Mouse (Mus musculus) heart, embryonic 10.5 days (tissue): ENCODE measurements around the gene Gm28729. TPM values are rescaled to one million over a fixed set of nuclear protein-coding genes. Genes with fewer than 3 reads are reported as not detected.
"Not testable (repeated sequence)": the region's sequence is repeated elsewhere in the genome, so short reads cannot be mapped to it uniquely, and the experiment has no call there.

Experiments
- DNase-seq: peaks from one replicate; pipeline ENCODE4 v3.0.0-alpha.2; 2017; ENCODE audit warnings: low spot score
- H3K27ac ChIP-seq: fragments of 300-500 bp; sonication (generic); 2 replicates; pipeline ENCODE4 v1.5.1; 2016; ENCODE audit warnings: mild to moderate bottlenecking
- H3K27me3 ChIP-seq: fragments of 300-500 bp; sonication (generic); 2 replicates; pipeline ENCODE4 v1.6.1; 2016; ENCODE audit warnings: mild to moderate bottlenecking; ENCODE audit not compliant: poor library complexity, insufficient read depth, severe bottlenecking
- H3K36me3 ChIP-seq: fragments of 300-500 bp; sonication (generic); 2 replicates; pipeline ENCODE4 v1.6.1; 2016; ENCODE audit warnings: mild to moderate bottlenecking, moderate library complexity
- H3K4me1 ChIP-seq: fragments of 300-500 bp; sonication (generic); 2 replicates; pipeline ENCODE4 v1.6.1; 2016; ENCODE audit warnings: mild to moderate bottlenecking
- H3K4me3 ChIP-seq: fragments of 300-500 bp; sonication (generic); 2 replicates; pipeline ENCODE4 v1.5.1; 2016; ENCODE audit warnings: mild to moderate bottlenecking, moderate library complexity
- H3K9me3 ChIP-seq: fragments of 300-500 bp; sonication (generic); 2 replicates; pipeline ENCODE4 v1.6.1; 2016; ENCODE audit warnings: mild to moderate bottlenecking, moderate library complexity
- WGBS: fragments of 180-500 bp; shearing (Covaris S2); methylation state at CpG from one replicate; pipeline ENCODE4 v1.1.7; 2016; 5-methylcytosine and 5-hydroxymethylcytosine counted together
- polyA plus RNA-seq: library from polyadenylated mRNA; unstranded; fragments of >200 nt; fragmentation: Nextera tagmentation; extraction: Ambion mirVana; gene quantifications from 2 replicates; pipeline ENCODE4 v1.2.1, GENCODE M21; 2016

Gm28729 gene
- polyA plus RNA-seq, 1 experiment from 2014 or later, result not detected

GRCm38 (mm10) chr9:96515737-96516136, 9.3 kb downstream of the Gm28729 start:
- H3K36me3 ChIP-seq, result no peaks in the 10 kb centered on the region
- DNase-seq, result no peak
- no peaks in the 10 kb centered on the region for H3K27me3 ChIP-seq
- 80% methylated on average over 5 of the region's 5 CpGs for WGBS
- no peak overlapping the region for H3K4me3 ChIP-seq
- peaks cover 8% of the 10 kb centered on the region; the same call in 1 of the 2 replicates for H3K4me1 ChIP-seq
- H3K27ac ChIP-seq, result no peak overlapping the region
- no peaks in the 10 kb centered on the region for H3K9me3 ChIP-seq

- Histone ChIP-seq H3K27me3 (no peaks in the 10 kb centered on the region), H3K4me1 (peaks cover 8% of the 10 kb centered on the region; the same call in 1 of the 2 replicates), H3K9me3 (no peaks in the 10 kb centered on the region), H3K4me3 (no peak overlapping the region), H3K36me3 (no peaks in the 10 kb centered on the region), H3K27ac (no peak overlapping the region)
- WGBS, result 53% methylated on average over 5 of the region's 5 CpGs
- no peak for DNase-seq
These were observed 10.8 kb downstream of the Gm28729 start for GRCm38 (mm10) chr9:96514278-96514677.

DNA sequence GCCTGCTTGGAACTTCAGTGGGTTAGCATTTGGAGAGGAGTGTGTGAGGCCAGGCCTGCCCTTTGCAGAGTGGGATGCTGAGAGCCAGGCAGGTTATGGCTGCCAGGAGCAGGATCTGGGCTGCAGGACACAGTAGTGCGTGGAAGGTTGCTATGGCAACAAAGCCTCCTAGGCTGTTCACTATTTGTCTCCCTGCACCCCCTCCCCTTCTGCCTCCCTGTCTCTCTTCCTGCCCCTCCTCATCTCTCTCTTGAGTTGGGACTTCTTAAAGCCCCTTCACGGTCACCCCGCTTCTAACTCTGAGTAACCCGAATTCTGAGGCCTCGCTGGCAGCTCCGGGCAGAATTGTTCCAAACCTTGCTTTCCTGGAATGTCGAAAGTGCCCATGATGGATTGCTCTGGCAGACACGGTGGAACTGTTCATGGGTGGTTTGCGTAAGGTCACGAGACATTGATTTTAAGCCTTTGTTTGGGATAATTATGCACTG, 19.0 kb downstream of the Gm28729 start:
- Histone ChIP-seq H3K4me3 (no peak overlapping the region), H3K9me3 (no peaks in the 10 kb centered on the region), H3K4me1 (peaks cover 15% of the 10 kb centered on the region), H3K36me3 (no peaks in the 10 kb centered on the region), H3K27ac (no peak overlapping the region), H3K27me3 (no peaks in the 10 kb centered on the region)
- no peak for DNase-seq
- 50% methylated on average over 10 of the region's 10 CpGs for WGBS

DNA sequence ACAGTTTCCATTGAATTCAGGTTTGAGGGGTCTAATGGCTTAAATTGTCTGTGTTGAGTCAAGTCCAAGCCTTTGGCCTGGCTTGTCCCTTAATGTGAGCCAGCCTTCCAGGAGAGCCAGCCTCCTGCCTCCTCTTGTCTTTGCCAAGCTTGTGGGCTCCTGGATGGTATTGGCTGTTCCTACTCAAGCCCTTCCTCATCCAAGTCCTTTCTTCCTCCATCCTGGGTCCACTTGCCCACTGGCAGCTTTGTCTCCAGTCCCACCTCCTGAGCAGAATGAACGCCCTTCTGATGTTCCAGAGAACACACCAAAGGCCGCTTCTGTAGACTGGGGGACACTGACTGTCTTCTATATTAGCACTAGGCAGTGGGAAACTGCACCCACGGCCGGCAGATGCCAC, 19.9 kb downstream of the Gm28729 start:
- Histone ChIP-seq H3K36me3 (no peaks in the 10 kb centered on the region), H3K4me3 (no peak overlapping the region), H3K27ac (no peak overlapping the region), H3K27me3 (no peaks in the 10 kb centered on the region), H3K9me3 (no peaks in the 10 kb centered on the region), H3K4me1 (peaks cover 18% of the 10 kb centered on the region)
- WGBS, result 86% methylated on average over 4 of the region's 4 CpGs
- DNase-seq, result no peak

- DNase-seq, result no peak
- H3K27ac ChIP-seq, result no peak overlapping the region
These were observed 20.8 kb downstream of the Gm28729 start for GRCm38 (mm10) chr9:96504116-96504895.

GRCm38 (mm10) chr9:96502856-96503610, 22.0 kb downstream of the Gm28729 start:
- H3K9me3 ChIP-seq, result no peaks in the 10 kb centered on the region
- H3K27ac ChIP-seq, result no peak overlapping the region
- no peak overlapping the region for H3K4me3 ChIP-seq
- H3K36me3 ChIP-seq, result no peaks in the 10 kb centered on the region
- DNase-seq, result no peak
- no peaks in the 10 kb centered on the region for H3K27me3 ChIP-seq
- whole genome bisulfite sequencing, result 76% methylated on average over 6 of the region's 6 CpGs
- H3K4me1 ChIP-seq, result peaks cover 18% of the 10 kb centered on the region

More at GRCm38 (mm10) chr9:96504116-96504895, 20.8 kb downstream of the Gm28729 start:
- H3K4me3 ChIP-seq, result no peak overlapping the region
- peaks cover 18% of the 10 kb centered on the region for H3K4me1 ChIP-seq
- WGBS, result 80% methylated on average over 17 of the region's 17 CpGs
- no peaks in the 10 kb centered on the region for H3K27me3 ChIP-seq
- H3K36me3 ChIP-seq, result no peaks in the 10 kb centered on the region
- H3K9me3 ChIP-seq, result no peaks in the 10 kb centered on the region

GRCm38 (mm10) chr9:96501217-96501616, 23.8 kb downstream of the Gm28729 start:
- WGBS, result 57% methylated on average over 7 of the region's 7 CpGs
- Histone ChIP-seq H3K27me3 (no peaks in the 10 kb centered on the region), H3K9me3 (no peaks in the 10 kb centered on the region), H3K27ac (no peak overlapping the region), H3K4me1 (peaks cover 16% of the 10 kb centered on the region), H3K4me3 (no peak overlapping the region), H3K36me3 (no peaks in the 10 kb centered on the region)
- DNase-seq, result no peak

GRCm38 (mm10) chr9:96493212-96493611, 31.9 kb downstream of the Gm28729 start:
- no peaks in the 10 kb centered on the region for H3K36me3 ChIP-seq
- peak overlapping the region; percentile 29; the same call in 1 of the 2 replicates for H3K27ac ChIP-seq
- H3K9me3 ChIP-seq, result no peaks in the 10 kb centered on the region
- DNase-seq, result no peak
- peaks cover 11% of the 10 kb centered on the region for H3K4me1 ChIP-seq
- WGBS, result 22% methylated on average over 3 of the region's 3 CpGs
- no peaks in the 10 kb centered on the region for H3K27me3 ChIP-seq
- no peak overlapping the region for H3K4me3 ChIP-seq

GRCm38 (mm10) chr9:96491810-96492209, 33.3 kb downstream of the Gm28729 start:
- H3K4me1 ChIP-seq, result peaks cover 11% of the 10 kb centered on the region
- 38% methylated on average over 12 of the region's 12 CpGs for WGBS
- no peaks in the 10 kb centered on the region for H3K36me3 ChIP-seq
- no peak overlapping the region for H3K27ac ChIP-seq
- no peak for DNase-seq
- no peaks in the 10 kb centered on the region for H3K9me3 ChIP-seq
- H3K4me3 ChIP-seq, result no peak overlapping the region
- no peaks in the 10 kb centered on the region for H3K27me3 ChIP-seq

DNA sequence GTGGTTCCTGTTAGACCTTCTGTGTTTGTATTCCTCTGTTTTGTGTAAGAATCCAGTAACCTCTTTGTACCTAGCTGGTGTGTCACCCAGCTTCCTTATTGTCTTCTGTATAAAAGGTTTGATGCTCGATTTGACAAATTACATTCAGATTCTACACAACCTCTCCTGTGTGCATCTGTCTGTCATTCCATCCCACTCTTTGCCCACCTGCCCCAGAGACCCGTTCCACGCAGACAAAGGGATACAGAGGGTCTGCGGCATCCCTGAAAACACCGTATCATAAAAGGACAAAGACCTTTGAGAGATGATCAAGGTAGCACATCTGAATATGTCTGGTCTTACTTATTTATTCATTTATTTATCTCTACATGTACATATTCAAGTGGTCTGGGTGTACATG, 37.2 kb downstream of the Gm28729 start:
- not testable (repeated sequence) for DNase-seq, H3K27me3 ChIP-seq, H3K4me1 ChIP-seq, H3K27ac ChIP-seq, H3K4me3 ChIP-seq, H3K9me3 ChIP-seq, H3K36me3 ChIP-seq
- WGBS, result 93% methylated on average over 5 of the region's 5 CpGs

GRCm38 (mm10) chr9:96483648-96484047, 41.4 kb downstream of the Gm28729 start:
- 66% methylated on average over 2 of the region's 2 CpGs for WGBS

DNA sequence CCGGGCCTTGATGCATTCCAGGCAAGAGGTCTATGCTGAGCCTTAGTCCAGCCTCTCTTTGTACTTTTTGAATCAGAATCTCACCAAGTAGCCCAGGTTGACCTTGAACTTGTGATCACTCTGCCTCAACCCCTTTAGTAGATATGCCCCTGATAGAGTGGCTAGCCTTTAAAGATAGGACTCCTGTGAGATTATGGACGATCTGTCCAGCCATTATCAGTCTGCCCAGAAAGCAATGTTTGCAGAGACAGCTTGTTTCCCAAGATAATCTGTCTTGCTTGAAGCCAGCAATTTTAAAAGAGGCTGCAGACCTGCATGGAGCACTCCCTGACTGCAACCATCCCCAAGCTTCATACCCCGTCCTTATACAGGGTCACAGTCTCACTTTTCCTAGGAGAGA, 42.0 kb downstream of the Gm28729 start:
- Histone ChIP-seq H3K4me3 (no peak overlapping the region), H3K27ac (no peak overlapping the region), H3K4me1 (no peaks in the 10 kb centered on the region), H3K27me3 (no peaks in the 10 kb centered on the region), H3K9me3 (no peaks in the 10 kb centered on the region), H3K36me3 (no peaks in the 10 kb centered on the region)
- WGBS, result 42% methylated on average over 3 of the region's 3 CpGs
- DNase-seq, result no peak

More at GRCm38 (mm10) chr9:96483648-96484047, 41.4 kb downstream of the Gm28729 start:
- no peak for DNase-seq
- H3K4me1 ChIP-seq, result no peaks in the 10 kb centered on the region
- H3K27ac ChIP-seq, result no peak overlapping the region
- H3K4me3 ChIP-seq, result no peak overlapping the region
- no peaks in the 10 kb centered on the region for H3K27me3 ChIP-seq
- no peaks in the 10 kb centered on the region for H3K36me3 ChIP-seq
- H3K9me3 ChIP-seq, result no peaks in the 10 kb centered on the region
